Mouse (Mus musculus): ENCODE measurements at regions not wholly inside any gene's neighbourhood (a gene's known extent, or its start where the extent isn't known, plus 50 kb on each side); places are given as distances from the start of the nearest gene placed in this dataset.
A peak's percentile ranks its signal among the peaks of the same experiment; 100 is the strongest.
"Not testable (repeated sequence)": the region's sequence is repeated elsewhere in the genome, so short reads cannot be mapped to it uniquely, and the experiment has no call there.

DNA sequence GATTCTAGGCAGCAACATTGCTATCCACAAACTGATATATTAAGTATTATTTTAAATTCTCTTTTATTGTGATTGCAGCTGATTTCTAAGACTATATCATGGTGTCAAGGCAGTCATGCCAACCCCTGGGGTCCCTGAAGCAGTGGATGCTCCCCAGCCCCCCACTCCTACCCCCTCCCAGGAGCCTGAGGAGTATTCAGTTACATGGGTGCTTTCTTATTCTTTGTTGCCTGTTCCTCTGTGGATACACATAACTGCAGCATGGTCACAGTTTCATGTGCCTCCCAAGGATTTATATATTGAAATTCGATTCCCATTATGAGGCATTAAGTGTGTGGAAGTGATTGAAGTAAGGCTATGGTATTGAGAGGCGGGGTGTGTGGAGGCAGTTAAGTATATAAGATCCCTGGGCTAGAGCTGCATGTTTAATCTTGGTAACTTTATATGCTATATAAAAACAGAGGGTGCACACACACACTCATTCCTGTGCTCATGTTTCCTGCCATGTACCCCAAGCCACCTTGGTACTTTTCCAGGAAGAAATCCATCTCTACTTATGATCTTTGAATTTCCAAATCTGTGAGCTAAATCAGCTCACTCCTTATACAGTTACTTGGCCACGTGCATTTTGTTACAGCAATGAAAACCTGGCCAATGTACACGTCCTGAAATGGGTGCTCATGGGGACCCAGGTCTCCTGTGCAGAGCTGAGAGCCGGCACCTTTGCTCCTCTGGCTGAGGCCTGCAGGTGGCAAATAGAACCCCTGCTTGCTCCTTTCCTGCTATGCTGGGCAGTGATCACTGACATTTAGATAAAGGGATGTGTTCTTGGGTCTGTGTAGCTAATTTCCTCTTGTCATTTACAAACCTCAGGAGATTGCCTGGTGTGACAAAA lies 259.0 kb downstream of the Nek10 start:
- DNase-seq: no peak

DNA sequence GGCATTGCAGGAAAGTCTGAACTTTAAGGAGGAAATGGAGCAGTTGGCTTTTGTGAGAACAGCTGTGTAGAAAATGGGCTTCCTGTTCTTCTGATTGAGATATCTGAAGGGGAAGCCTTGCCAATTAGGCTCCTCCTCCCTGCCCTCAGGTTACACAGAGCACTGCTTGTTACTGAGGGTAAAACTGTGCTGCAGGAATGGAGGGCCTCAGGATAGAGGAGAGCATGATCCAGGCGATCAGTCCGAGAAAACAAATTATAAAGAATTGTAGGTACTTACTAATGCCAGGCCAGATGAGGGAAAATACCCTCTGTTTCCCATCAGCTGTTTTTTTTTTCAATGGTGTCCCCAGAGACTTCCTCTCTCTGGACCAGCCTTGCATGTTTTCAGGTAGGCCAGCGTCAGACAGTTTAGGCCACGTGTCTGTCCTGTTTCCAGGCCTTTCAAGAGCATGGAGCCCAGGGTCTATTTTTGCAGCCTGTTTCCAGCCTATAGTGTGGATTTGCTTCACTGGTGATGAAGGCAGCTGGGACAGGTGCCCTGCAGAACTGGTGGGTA lies 259.7 kb downstream of the Nek10 start:
- DNase-seq: peak in 1 of 2 experiments; percentile 7

DNA sequence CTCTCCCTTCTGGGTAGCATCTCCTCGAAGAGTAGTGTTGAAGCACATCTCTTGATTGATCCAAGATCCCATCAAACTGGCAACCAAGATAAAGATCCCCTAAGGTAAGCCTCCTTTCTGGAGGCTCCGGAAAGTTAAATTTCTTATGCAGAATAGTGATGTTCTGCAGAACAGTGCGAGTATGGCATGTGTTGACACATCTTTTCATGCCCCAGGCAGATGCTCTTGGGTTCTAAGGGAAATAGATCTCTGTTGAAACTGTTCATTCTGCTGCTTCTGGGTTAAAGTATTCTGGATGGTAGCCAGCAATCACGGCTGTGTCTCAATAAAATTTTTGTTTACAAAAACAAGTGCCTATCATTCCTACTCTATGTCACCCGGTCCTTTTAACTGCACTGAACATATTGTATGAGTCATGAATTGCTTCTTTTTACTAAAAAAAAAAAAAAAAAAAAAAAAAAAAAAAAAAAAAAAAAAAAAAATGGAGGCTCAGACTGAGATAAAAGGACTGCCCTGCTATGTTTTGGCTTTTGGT lies 261.8 kb downstream of the Nek10 start:
- DNase-seq: no peak

DNA sequence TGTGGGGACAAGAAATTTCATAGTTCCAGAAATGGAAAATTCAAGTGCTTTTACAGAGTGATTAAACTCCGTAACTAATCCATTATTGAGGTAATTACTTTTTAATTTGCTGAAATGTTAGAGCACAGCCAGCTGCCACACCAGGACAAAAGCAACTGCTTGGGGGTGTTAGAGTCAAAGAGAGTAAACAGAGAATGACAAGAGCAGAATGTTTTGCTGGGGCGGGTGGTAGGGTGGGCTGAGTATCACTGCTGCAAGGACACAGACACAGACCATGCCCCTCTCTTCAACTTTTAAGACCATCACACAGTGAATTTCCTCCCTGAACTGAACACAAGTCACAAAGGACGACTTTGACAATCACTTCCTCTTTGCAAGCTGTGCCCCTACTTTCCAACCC lies 272.7 kb downstream of the Nek10 start:
- DNase-seq: no peak

DNA sequence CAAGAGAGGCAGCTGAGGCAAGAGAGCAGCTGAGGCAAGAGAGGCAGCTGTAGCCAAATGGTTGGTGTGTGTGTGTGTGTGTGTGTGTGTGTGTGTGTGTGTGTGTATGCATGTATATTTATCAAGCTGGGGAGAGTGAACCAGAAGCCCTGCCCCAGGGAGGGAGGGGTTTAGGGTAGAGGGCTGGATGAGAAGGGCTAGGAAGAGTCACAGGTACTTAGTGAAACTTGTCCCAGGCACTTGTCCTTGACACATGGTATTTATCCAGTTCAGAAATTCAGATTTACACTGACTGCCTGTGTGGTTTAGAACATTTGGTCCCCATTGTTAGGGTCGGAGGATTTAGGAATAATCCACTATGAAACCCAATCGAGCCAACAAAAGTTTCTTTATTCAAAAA lies 279.7 kb downstream of the Nek10 start:
- DNase-seq: no peak

DNA sequence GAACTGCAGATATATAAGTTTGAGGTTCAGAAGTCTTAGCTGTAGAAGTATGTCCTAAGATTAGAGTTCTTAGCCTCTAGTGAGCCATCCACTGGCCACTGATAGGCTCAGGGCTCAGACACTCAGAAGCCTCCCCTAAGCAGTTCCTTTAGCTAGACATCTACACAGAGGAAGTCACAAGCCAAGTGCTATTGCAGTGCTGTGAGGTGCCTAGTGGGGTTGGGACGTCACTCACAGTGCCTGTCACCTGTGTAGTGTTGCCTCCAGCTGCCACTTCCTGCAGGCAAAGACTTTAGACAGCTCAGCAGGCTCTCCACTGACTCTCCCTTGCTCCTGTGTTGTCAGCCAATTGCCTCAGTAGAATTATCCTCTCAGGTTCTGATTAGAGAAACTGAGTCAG lies 280.6 kb downstream of the Nek10 start:
- DNase-seq: no peak

DNA sequence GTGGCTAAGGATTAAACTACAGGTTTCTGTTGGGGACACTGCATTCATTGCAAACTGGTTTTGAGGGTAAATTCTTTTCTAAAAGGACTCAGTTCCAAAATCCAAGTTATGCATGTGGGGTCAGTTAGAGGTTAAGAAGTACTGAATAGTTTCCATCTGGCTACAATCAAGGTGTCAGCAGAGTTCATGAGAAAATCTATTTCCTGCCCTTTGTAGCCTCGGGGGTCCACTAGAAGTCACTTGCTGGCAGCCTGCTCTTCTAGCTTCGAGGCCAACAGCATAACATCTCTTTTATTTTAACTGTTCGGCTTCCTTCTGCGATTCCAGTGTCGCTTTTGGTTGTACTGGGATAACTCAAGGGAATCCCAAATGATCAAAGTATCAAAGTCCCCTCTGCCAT lies 283.8 kb downstream of the Nek10 start:
- peak; percentile 13 to 40 for DNase-seq

DNA sequence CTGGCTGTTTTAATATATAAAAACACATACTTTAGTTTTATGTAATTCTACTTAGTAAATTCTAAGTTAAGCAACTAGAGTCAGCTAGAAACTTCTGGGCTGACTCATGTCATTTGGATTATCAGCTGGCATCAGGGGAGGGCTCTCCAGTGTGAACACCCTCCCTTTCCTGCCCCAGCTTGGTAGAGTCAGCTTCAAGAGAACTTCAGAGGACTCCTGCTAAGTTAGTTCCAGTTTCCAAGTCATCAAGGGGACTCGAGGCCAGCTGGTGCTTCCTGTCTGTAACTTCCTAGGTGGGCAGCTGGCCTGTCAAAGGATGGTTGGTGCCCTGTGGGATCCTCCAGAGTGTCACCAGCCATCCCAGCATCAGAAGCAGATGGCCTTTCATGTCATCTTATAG lies 293.6 kb downstream of the Nek10 start:
- DNase-seq: no peak

DNA sequence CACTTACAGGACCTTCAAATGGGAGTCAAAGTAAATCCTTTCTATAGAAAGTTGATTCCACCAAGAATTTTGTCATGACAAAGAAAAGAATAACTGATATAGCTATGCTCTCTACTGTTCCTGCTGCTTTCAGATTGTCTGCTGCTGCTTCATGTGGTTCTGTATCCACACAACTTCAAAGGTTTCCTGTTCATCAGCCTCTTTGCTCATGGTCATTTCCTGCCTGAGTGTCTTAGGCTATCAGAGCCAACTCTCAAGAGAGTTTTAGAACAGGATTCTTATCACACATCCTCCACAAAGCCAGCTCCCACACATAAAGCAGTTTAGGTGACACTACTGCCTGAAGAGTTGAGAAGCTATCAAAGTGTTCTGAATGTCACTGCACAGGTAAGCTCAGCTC lies 296.7 kb downstream of the Nek10 start:
- no peak for DNase-seq

DNA sequence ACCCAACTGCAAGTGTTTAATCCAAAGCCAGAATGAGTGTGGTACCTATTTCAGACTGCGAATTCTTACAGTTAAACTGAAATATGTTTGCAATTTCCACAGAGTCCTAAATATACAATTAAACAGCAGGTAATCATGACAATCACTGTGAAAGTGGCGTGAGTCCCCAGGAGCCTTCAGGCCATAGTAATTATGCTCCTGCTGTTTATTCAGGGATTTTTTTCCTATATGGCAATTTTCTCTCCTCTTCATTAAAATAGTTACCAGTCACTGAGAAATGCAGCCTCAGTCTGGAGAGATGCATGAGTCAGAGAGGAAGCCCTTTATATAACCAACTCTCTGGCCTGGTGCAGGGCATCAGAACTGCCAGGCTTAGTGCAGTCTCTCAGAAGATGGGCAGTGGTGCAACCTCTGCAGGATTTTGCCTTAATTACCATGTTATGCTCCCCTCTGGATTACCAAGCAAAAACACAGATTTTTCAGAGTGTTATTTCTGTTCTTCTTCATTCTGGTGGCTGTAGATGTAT lies 304.6 kb downstream of the Nek10 start:
- DNase-seq: no peak

DNA sequence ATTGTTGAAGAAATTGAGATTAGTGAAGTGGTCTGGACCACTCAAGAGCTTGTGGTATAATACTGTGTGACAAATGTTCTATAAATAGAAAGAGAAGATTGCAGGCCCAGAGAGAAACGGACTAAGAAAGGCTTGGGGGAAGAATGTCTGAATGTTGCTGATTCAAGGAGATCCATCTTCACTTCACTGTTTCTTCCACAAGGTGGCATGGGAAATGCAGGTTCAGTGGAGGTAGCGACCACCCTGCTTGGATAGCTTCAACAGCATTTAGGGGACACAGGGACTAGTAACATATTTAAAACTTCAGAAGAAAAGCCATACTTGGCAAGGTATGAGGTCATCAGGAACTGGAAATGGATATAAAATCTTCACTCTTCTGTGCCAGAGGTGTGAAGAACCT lies 316.5 kb downstream of the Nek10 start:
- DNase-seq: peak in 1 of 2 experiments; percentile 2

DNA sequence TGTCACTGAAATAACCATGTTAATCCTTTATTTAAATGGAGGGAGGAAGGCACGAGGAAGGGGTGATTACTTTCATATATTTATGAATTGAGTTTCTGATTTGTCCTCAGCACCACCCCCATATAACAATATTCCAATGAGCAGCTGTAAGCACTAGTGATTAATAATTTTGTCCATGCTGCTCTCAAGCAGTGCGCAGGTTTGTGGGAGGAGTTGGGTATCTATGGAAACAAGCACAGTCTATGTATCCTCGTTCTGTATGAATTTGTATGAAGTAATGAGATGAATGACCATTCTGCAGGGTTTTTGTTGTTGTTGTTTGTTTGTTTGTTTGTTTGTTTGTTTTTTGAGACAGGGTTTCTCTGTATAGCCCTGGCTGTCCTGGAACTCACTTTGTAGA lies 310.6 kb downstream of the Lrrc3b start:
- DNase-seq: no peak

DNA sequence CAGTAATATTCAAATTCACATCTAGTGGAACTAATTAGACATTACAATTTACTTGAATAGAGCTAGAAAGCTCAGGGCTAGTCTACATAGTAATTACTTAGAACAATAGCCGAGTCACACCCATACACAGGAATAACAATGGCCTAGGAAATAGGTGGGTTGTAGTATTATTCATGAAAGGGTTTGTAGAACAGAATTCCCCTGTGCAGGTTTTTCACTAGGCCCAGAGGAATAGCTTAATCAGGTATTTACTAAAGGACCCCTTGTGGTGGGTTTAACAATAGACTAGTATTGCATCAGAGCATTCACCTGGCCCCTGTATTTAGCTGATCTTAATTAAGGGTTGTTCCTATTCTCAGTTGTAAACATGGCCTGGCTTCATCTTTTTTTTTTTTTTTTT lies 297.9 kb downstream of the Lrrc3b start:
- DNase-seq: not testable (repeated sequence)

DNA sequence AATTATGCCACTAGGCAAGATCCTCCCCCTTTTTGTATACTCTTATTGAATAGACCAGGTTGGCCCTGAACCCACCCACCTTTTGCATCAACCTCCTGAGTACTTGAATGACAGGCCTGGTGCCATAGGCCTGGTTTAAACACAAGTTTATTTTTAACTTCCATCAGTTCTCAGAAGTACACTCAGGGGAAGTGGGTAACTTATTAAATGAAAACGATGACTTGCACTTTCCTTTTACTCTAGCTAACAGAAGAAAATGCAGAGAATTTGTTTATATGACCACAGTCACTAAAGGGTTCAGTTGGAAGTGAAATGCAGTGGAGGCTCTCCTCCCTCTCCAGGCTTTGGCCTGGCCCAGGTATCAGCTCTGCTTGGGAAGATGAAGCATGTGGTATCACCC lies 295.9 kb downstream of the Lrrc3b start:
- peak; percentile 34 to 51 for DNase-seq

DNA sequence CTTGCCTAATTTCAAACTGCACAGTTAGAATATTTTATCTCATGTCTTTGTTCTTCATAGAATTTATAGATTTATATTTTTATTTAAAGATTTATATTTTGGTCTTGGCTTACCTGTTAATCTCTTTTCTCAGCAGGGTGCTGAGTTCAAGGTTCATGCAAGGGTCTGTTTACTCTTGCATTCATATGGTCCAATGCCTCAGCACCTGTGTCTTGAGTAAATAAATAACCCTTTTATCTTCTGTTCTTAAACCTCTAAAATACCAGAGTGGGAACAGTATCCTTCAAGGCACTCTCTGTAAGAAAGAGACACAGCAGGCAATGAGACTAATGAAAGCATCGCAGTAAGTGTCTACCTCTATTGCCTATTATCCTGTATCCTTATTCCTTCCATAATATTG lies 290.3 kb downstream of the Lrrc3b start:
- DNase-seq: peak in 1 of 2 experiments; percentile 17
